Mouse (Mus musculus): Measurements from ENCODE around the gene Btrc. TPM values are rescaled to one million over a fixed set of nuclear protein-coding genes. Genes with fewer than 3 reads are reported as not detected.

Gene Btrc
- total and polyA plus RNA-seq, 3 experiments, result 14.2 to 30.3 TPM; not detected in 1

- TF ChIP-seq EP300 (IDR thresholded peaks at IDR 0.05; ENCODE audit: low read depth in 1 of 2, low read length in 2 of 2), result peak; percentile 68 to 75
- TF ChIP-seq GATA1 (IDR thresholded peaks at IDR 0.05; ENCODE audit: low read depth, low read length), result peak; percentile 60; the same call in 1 of the 2 replicates
- TF ChIP-seq TCF12 (IDR thresholded peaks at IDR 0.05; ENCODE audit: low read depth, low read length), result peak; percentile 72
- peak; percentile 87 for TF ChIP-seq TAL1 (IDR thresholded peaks at IDR 0.05; ENCODE audit: low read length)
- no peak for TF ChIP-seq NRF1 (IDR thresholded peaks at IDR 0.05; ENCODE audit: insufficient read depth, low read depth, low read length, poor library complexity, severe bottlenecking)
- TF ChIP-seq RCOR1 (IDR thresholded peaks at IDR 0.05; ENCODE audit: low read depth, low read length), result peak; percentile 87
- TF ChIP-seq ZKSCAN1 (IDR thresholded peaks at IDR 0.05; ENCODE audit: low read depth, low read length), result no peak
- Histone ChIP-seq H3K36me3 (ENCODE audit: control insufficient read depth in 1 of 2, insufficient read depth in 2 of 2, low read length in 2 of 2) (peaks cover 0 to 20% of the 10 kb centered on the region in 2 experiments; a peak in 2 of 4 replicates), H3K4me3 (ENCODE audit: control insufficient read depth in 1 of 2, insufficient read depth in 1 of 2, low read depth in 2 of 2, low read length in 2 of 2) (no peak overlapping the region), H3K4me1 (ENCODE audit: control insufficient read depth in 1 of 2, insufficient read depth in 2 of 2, low read length in 2 of 2) (peaks cover 0 to 23% of the 10 kb centered on the region in 2 experiments), H3K9me3 (replicated peaks; ENCODE audit: insufficient read depth, low read length) (no peaks in the 10 kb centered on the region), H3K79me2 (ENCODE audit: control insufficient read depth, insufficient read depth, low read length, poor library complexity) (no peaks in the 10 kb centered on the region), H3K27me3 (ENCODE audit: control insufficient read depth in 1 of 2, insufficient read depth in 2 of 2, low read length in 2 of 2) (no peaks in the 10 kb centered on the region), H3K9ac (ENCODE audit: control insufficient read depth, low read depth, low read length, poor library complexity, severe bottlenecking) (no peak overlapping the region), H3K27ac (ENCODE audit: control insufficient read depth, low read depth, low read length) (no peak overlapping the region)
- DNase-seq (ENCODE audit: low read depth, low spot score), result peak; percentile 54
These were observed 212.1 kb downstream of the Btrc start for GRCm38 (mm10) chr19:45575632-45576001.

- H3K27me3 ChIP-seq (ENCODE audit: control insufficient read depth in 1 of 2, insufficient read depth in 2 of 2, low read length in 2 of 2), result no peaks in the 10 kb centered on the region
- DNase-seq (ENCODE audit: low read depth, low spot score), result no peak
- H3K9me3 ChIP-seq (replicated peaks; ENCODE audit: insufficient read depth, low read length), result no peaks in the 10 kb centered on the region
- H3K9ac ChIP-seq (ENCODE audit: control insufficient read depth, low read depth, low read length, poor library complexity, severe bottlenecking), result no peak overlapping the region
- H3K27ac ChIP-seq (ENCODE audit: control insufficient read depth, low read depth, low read length), result no peak overlapping the region
- TF ChIP-seq ZKSCAN1 (IDR thresholded peaks at IDR 0.05; ENCODE audit: low read depth, low read length), result no peak
- no peak for TF ChIP-seq POLR2AphosphoS2 (IDR thresholded peaks at IDR 0.05; ENCODE audit: low read length)
- TF ChIP-seq POLR2AphosphoS5 (IDR thresholded peaks at IDR 0.05; ENCODE audit: borderline replicate concordance, low read depth, low read length), result no peak
- no peak for TF ChIP-seq HCFC1 (IDR thresholded peaks at IDR 0.05; ENCODE audit: low read depth, low read length)
- no peak for TF ChIP-seq MAFK (IDR thresholded peaks at IDR 0.05; ENCODE audit: borderline replicate concordance, low read depth, low read length)
- no peak for TF ChIP-seq SIN3A (IDR thresholded peaks at IDR 0.05; ENCODE audit: low read length)
- TF ChIP-seq MEF2A (IDR thresholded peaks at IDR 0.05; ENCODE audit: extremely low read depth, insufficient replicate concordance, low read depth, low read length, poor library complexity, severe bottlenecking), result no peak
- TF ChIP-seq ELF1 (IDR thresholded peaks at IDR 0.05; ENCODE audit: low read depth, low read length), result no peak
- no peak for TF ChIP-seq MAX (IDR thresholded peaks at IDR 0.05; ENCODE audit: low read length)
- no peak for TF ChIP-seq ETS1 (IDR thresholded peaks at IDR 0.05; ENCODE audit: low read depth, low read length)
- TF ChIP-seq TAL1 (IDR thresholded peaks at IDR 0.05; ENCODE audit: low read length), result no peak
- TF ChIP-seq MYB (IDR thresholded peaks at IDR 0.05; ENCODE audit: low read depth, low read length), result no peak
- TF ChIP-seq TBP (IDR thresholded peaks at IDR 0.05; ENCODE audit: low read depth, low read length), result no peak
- no peak for TF ChIP-seq KAT2A (conservative IDR thresholded peaks at IDR 0.05; ENCODE audit: low read depth, low read length)
- no peak for TF ChIP-seq ZNF384 (IDR thresholded peaks at IDR 0.05; ENCODE audit: low read depth, low read length)
- no peak for TF ChIP-seq BHLHE40 (IDR thresholded peaks at IDR 0.05; ENCODE audit: borderline replicate concordance, low read depth, low read length)
- no peak overlapping the region for H3K4me3 ChIP-seq (ENCODE audit: control insufficient read depth in 1 of 2, insufficient read depth in 1 of 2, low read depth in 2 of 2, low read length in 2 of 2)
- peaks cover 0 to 20% of the 10 kb centered on the region in 2 experiments; a peak in 2 of 4 replicates for H3K36me3 ChIP-seq (ENCODE audit: control insufficient read depth in 1 of 2, insufficient read depth in 2 of 2, low read length in 2 of 2)
- H3K79me2 ChIP-seq (ENCODE audit: control insufficient read depth, insufficient read depth, low read length, poor library complexity), result no peaks in the 10 kb centered on the region
- H3K4me1 ChIP-seq (ENCODE audit: control insufficient read depth in 1 of 2, insufficient read depth in 2 of 2, low read length in 2 of 2), result peaks cover 0 to 23% of the 10 kb centered on the region in 2 experiments
These were observed 213.7 kb downstream of the Btrc start for GRCm38 (mm10) chr19:45577141-45577750.
